Mouse (Mus musculus) frontal cortex, adult (tissue): Measurements from ENCODE around the gene Rspo3.

Experiments used
- ATAC-seq: cut with Nextera tagmentation; 2 replicates; pipeline ENCODE4 v1.9.2; 2017; ENCODE audit warnings: mild to moderate bottlenecking, moderate library complexity, mixed read lengths; ENCODE audit not compliant: low TSS enrichment

Rspo3 gene

GRCm38 (mm10) chr10:29535546-29536260, at the start of gene Rspo3:
Gene Rspo3 (minus strand): TSS chr10:29535867.
- peak; percentile 16 for ATAC-seq

- ATAC-seq = no peak
Observed at GRCm38 (mm10) chr10:29581940-29582339, 46.3 kb upstream of the Rspo3 start.

- no peak for ATAC-seq
Observed at GRCm38 (mm10) chr10:29581476-29581875, 45.8 kb upstream of the Rspo3 start.

- peak; percentile 57; the same call in 1 of the 2 replicates for ATAC-seq
Observed at GRCm38 (mm10) chr10:29555983-29556382, 20.3 kb upstream of the Rspo3 start.

- ATAC-seq = no peak
Observed at GRCm38 (mm10) chr10:29554365-29554764, 18.7 kb upstream of the Rspo3 start.

GRCm38 (mm10) chr10:29542982-29543381, 7.3 kb upstream of the Rspo3 start:
- no peak for ATAC-seq

GRCm38 (mm10) chr10:29539516-29539915, 3.8 kb upstream of the Rspo3 start:
- peak; percentile 70 for ATAC-seq

- ATAC-seq = no peak
Observed at GRCm38 (mm10) chr10:29538791-29539190, 3.1 kb upstream of the Rspo3 start.

- ATAC-seq = no peak
Observed at GRCm38 (mm10) chr10:29534830-29535227, 838 bp downstream of the Rspo3 start.

GRCm38 (mm10) chr10:29533846-29534829, 1.5 kb downstream of the Rspo3 start:
- ATAC-seq = peak; percentile 36

- ATAC-seq = peak; percentile 71
Observed at GRCm38 (mm10) chr10:29532821-29533715, 2.6 kb downstream of the Rspo3 start.

- ATAC-seq = no peak
Observed at GRCm38 (mm10) chr10:29513563-29513962, 22.1 kb downstream of the Rspo3 start.

- no peak for ATAC-seq
Observed at GRCm38 (mm10) chr10:29508167-29508566, 27.5 kb downstream of the Rspo3 start.

- ATAC-seq = peak; percentile 27; the same call in 1 of the 2 replicates
Observed at GRCm38 (mm10) chr10:29497205-29497822, 38.4 kb downstream of the Rspo3 start.

GRCm38 (mm10) chr10:29493996-29494395, 41.7 kb downstream of the Rspo3 start:
- no peak; the same call in 1 of the 2 replicates for ATAC-seq

GRCm38 (mm10) chr10:29480945-29481344, 54.7 kb downstream of the Rspo3 start:
- ATAC-seq = no peak

GRCm38 (mm10) chr10:29479401-29479800, 56.3 kb downstream of the Rspo3 start:
- ATAC-seq = no peak

GRCm38 (mm10) chr10:29470454-29470853, 65.2 kb downstream of the Rspo3 start:
- ATAC-seq = no peak

GRCm38 (mm10) chr10:29460100-29460499, 75.6 kb downstream of the Rspo3 start:
- no peak for ATAC-seq

GRCm38 (mm10) chr10:29459632-29460031, 76.0 kb downstream of the Rspo3 start:
- ATAC-seq = peak; percentile 59; the same call in 1 of the 2 replicates

- ATAC-seq = no peak
Observed at GRCm38 (mm10) chr10:29445076-29445475, 90.6 kb downstream of the Rspo3 start.
